Mouse (Mus musculus): ENCODE data around the gene Tnik. TPM values are rescaled to one million over a fixed set of nuclear protein-coding genes. Genes with fewer than 3 reads are reported as not detected.

The Tnik gene
- polyA plus RNA-seq, 1 experiment = 2.3 TPM

- Histone ChIP-seq H3K4me3 (ENCODE audit: low read depth, low read length) (no peak overlapping the region), H3K27ac (ENCODE audit: insufficient read depth, low read length) (no peak overlapping the region), H3K4me1 (ENCODE audit: control insufficient read depth, insufficient read depth, low read length) (no peaks in the 10 kb centered on the region), H3K27me3 (ENCODE audit: control insufficient read depth, insufficient read depth, low read length, poor library complexity, severe bottlenecking) (no peaks in the 10 kb centered on the region; the same call in 1 of the 2 replicates), H3K36me3 (ENCODE audit: control insufficient read depth, insufficient read depth, low read length, poor library complexity, severe bottlenecking) (no peaks in the 10 kb centered on the region), H3K9ac (ENCODE audit: low read depth, poor library complexity, severe bottlenecking) (no peak overlapping the region), H3K9me3 (replicated peaks; ENCODE audit: control insufficient read depth, insufficient read depth, low read length, poor library complexity, severe bottlenecking) (no peaks in the 10 kb centered on the region)
- TF ChIP-seq CTCF (IDR thresholded peaks at IDR 0.05; ENCODE audit: low read depth, low read length) (no peak), EP300 (IDR thresholded peaks at IDR 0.05; ENCODE audit: insufficient read depth, low read depth, low read length) (no peak), POLR2A (IDR thresholded peaks at IDR 0.05; ENCODE audit: insufficient read depth, low read length) (no peak)
Observed at GRCm38 (mm10) chr3:28431459-28431858, 168.4 kb downstream of the Tnik start.

GRCm38 (mm10) chr3:28432321-28432720 is 169.3 kb downstream of the Tnik start:
- Histone ChIP-seq H3K4me1 (ENCODE audit: control insufficient read depth, insufficient read depth, low read length) (no peaks in the 10 kb centered on the region), H3K27me3 (ENCODE audit: control insufficient read depth, insufficient read depth, low read length, poor library complexity, severe bottlenecking) (no peaks in the 10 kb centered on the region; the same call in 1 of the 2 replicates), H3K36me3 (ENCODE audit: control insufficient read depth, insufficient read depth, low read length, poor library complexity, severe bottlenecking) (no peaks in the 10 kb centered on the region), H3K27ac (ENCODE audit: insufficient read depth, low read length) (no peak overlapping the region), H3K9ac (ENCODE audit: low read depth, poor library complexity, severe bottlenecking) (no peak overlapping the region), H3K4me3 (ENCODE audit: low read depth, low read length) (no peak overlapping the region), H3K9me3 (replicated peaks; ENCODE audit: control insufficient read depth, insufficient read depth, low read length, poor library complexity, severe bottlenecking) (no peaks in the 10 kb centered on the region)
- no peak for TF ChIP-seq EP300 (IDR thresholded peaks at IDR 0.05; ENCODE audit: insufficient read depth, low read depth, low read length)
- no peak for TF ChIP-seq POLR2A (IDR thresholded peaks at IDR 0.05; ENCODE audit: insufficient read depth, low read length)
- no peak for TF ChIP-seq CTCF (IDR thresholded peaks at IDR 0.05; ENCODE audit: low read depth, low read length)

- Histone ChIP-seq H3K4me1 (ENCODE audit: control insufficient read depth, insufficient read depth, low read length) (no peaks in the 10 kb centered on the region), H3K9ac (ENCODE audit: low read depth, poor library complexity, severe bottlenecking) (no peak overlapping the region), H3K27ac (ENCODE audit: insufficient read depth, low read length) (no peak overlapping the region), H3K36me3 (ENCODE audit: control insufficient read depth, insufficient read depth, low read length, poor library complexity, severe bottlenecking) (no peaks in the 10 kb centered on the region), H3K9me3 (replicated peaks; ENCODE audit: control insufficient read depth, insufficient read depth, low read length, poor library complexity, severe bottlenecking) (no peaks in the 10 kb centered on the region), H3K4me3 (ENCODE audit: low read depth, low read length) (no peak overlapping the region), H3K27me3 (ENCODE audit: control insufficient read depth, insufficient read depth, low read length, poor library complexity, severe bottlenecking) (no peaks in the 10 kb centered on the region; the same call in 1 of the 2 replicates)
- TF ChIP-seq CTCF (IDR thresholded peaks at IDR 0.05; ENCODE audit: low read depth, low read length) (no peak), POLR2A (IDR thresholded peaks at IDR 0.05; ENCODE audit: insufficient read depth, low read length) (no peak)
Observed at GRCm38 (mm10) chr3:28435478-28435877, 172.5 kb downstream of the Tnik start.

- Histone ChIP-seq H3K4me1 (ENCODE audit: control insufficient read depth, insufficient read depth, low read length) (no peaks in the 10 kb centered on the region), H3K36me3 (ENCODE audit: control insufficient read depth, insufficient read depth, low read length, poor library complexity, severe bottlenecking) (no peaks in the 10 kb centered on the region), H3K9ac (ENCODE audit: low read depth, poor library complexity, severe bottlenecking) (no peak overlapping the region), H3K27ac (ENCODE audit: insufficient read depth, low read length) (no peak overlapping the region), H3K4me3 (ENCODE audit: low read depth, low read length) (no peak overlapping the region), H3K27me3 (ENCODE audit: control insufficient read depth, insufficient read depth, low read length, poor library complexity, severe bottlenecking) (no peaks in the 10 kb centered on the region; the same call in 1 of the 2 replicates), H3K9me3 (replicated peaks; ENCODE audit: control insufficient read depth, insufficient read depth, low read length, poor library complexity, severe bottlenecking) (no peaks in the 10 kb centered on the region)
- TF ChIP-seq CTCF (IDR thresholded peaks at IDR 0.05; ENCODE audit: low read depth, low read length) (no peak), POLR2A (IDR thresholded peaks at IDR 0.05; ENCODE audit: insufficient read depth, low read length) (no peak), EP300 (IDR thresholded peaks at IDR 0.05; ENCODE audit: insufficient read depth, low read depth, low read length) (no peak)
Observed at GRCm38 (mm10) chr3:28437429-28437828, 174.4 kb downstream of the Tnik start.

GRCm38 (mm10) chr3:28441545-28441944 is 178.5 kb downstream of the Tnik start:
- Histone ChIP-seq H3K27me3 (ENCODE audit: control insufficient read depth, insufficient read depth, low read length, poor library complexity, severe bottlenecking) (no peaks in the 10 kb centered on the region), H3K9ac (ENCODE audit: low read depth, poor library complexity, severe bottlenecking) (no peak overlapping the region), H3K36me3 (ENCODE audit: control insufficient read depth, insufficient read depth, low read length, poor library complexity, severe bottlenecking) (no peaks in the 10 kb centered on the region), H3K4me1 (ENCODE audit: control insufficient read depth, insufficient read depth, low read length) (no peaks in the 10 kb centered on the region), H3K27ac (ENCODE audit: insufficient read depth, low read length) (no peak overlapping the region), H3K9me3 (replicated peaks; ENCODE audit: control insufficient read depth, insufficient read depth, low read length, poor library complexity, severe bottlenecking) (no peaks in the 10 kb centered on the region), H3K4me3 (ENCODE audit: low read depth, low read length) (no peak overlapping the region)
- TF ChIP-seq EP300 (IDR thresholded peaks at IDR 0.05; ENCODE audit: insufficient read depth, low read depth, low read length) (no peak), POLR2A (IDR thresholded peaks at IDR 0.05; ENCODE audit: insufficient read depth, low read length) (no peak), CTCF (IDR thresholded peaks at IDR 0.05; ENCODE audit: low read depth, low read length) (no peak)

- H3K9ac ChIP-seq (ENCODE audit: low read depth, poor library complexity, severe bottlenecking) = no peak overlapping the region
- H3K27ac ChIP-seq (ENCODE audit: insufficient read depth, low read length) = no peak overlapping the region
- no peaks in the 10 kb centered on the region for H3K36me3 ChIP-seq (ENCODE audit: control insufficient read depth, insufficient read depth, low read length, poor library complexity, severe bottlenecking)
- H3K9me3 ChIP-seq (replicated peaks; ENCODE audit: control insufficient read depth, insufficient read depth, low read length, poor library complexity, severe bottlenecking) = no peaks in the 10 kb centered on the region
- no peaks in the 10 kb centered on the region for H3K27me3 ChIP-seq (ENCODE audit: control insufficient read depth, insufficient read depth, low read length, poor library complexity, severe bottlenecking)
- no peaks in the 10 kb centered on the region for H3K4me1 ChIP-seq (ENCODE audit: control insufficient read depth, insufficient read depth, low read length)
- no peak overlapping the region for H3K4me3 ChIP-seq (ENCODE audit: low read depth, low read length)
- no peak for TF ChIP-seq POLR2A (IDR thresholded peaks at IDR 0.05; ENCODE audit: insufficient read depth, low read length)
- TF ChIP-seq CTCF (IDR thresholded peaks at IDR 0.05; ENCODE audit: low read depth, low read length) = no peak
- TF ChIP-seq EP300 (IDR thresholded peaks at IDR 0.05; ENCODE audit: insufficient read depth, low read depth, low read length) = no peak
Observed at GRCm38 (mm10) chr3:28442116-28442515, 179.1 kb downstream of the Tnik start.
